Mouse (Mus musculus) heart, embryonic 15.5 days (tissue): ENCODE measurements around the gene Gm28038. TPM values are rescaled to one million over a fixed set of nuclear protein-coding genes. Genes with fewer than 3 reads are reported as not detected.
A peak's percentile ranks its signal among the peaks of the same experiment; 100 is the strongest.

ENCODE experiments used
- ATAC-seq: fragments of 200-750 bp; cut with Nextera tagmentation; replicated peaks from 2 replicates; pipeline ENCODE4 v1.8.0; 2017; ENCODE audit warnings: low read depth, moderate TSS enrichment; ENCODE audit not compliant: insufficient number of reproducible peaks, insufficient read depth, low FRiP score
- H3K27ac ChIP-seq: fragments of 300-500 bp; sonication (generic); 2 replicates; pipeline ENCODE4 v1.5.1; 2015; ENCODE audit warnings: mild to moderate bottlenecking, inconsistent platforms
- H3K27me3 ChIP-seq: fragments of 300-500 bp; sonication (generic); 2 replicates; pipeline ENCODE4 v1.6.1; 2015; ENCODE audit warnings: inconsistent platforms
- H3K36me3 ChIP-seq: fragments of 300-500 bp; sonication (generic); 2 replicates; pipeline ENCODE4 v1.6.1; 2015; ENCODE audit warnings: mild to moderate bottlenecking, inconsistent platforms
- H3K4me1 ChIP-seq: fragments of 300-500 bp; sonication (generic); replicated peaks from 2 replicates; pipeline ENCODE4 v1.6.1; 2015; ENCODE audit warnings: inconsistent platforms
- H3K4me2 ChIP-seq: fragments of 300-500 bp; sonication (generic); 2 replicates; pipeline ENCODE4 v1.6.1; 2015; ENCODE audit warnings: inconsistent platforms, mild to moderate bottlenecking, moderate library complexity
- H3K4me3 ChIP-seq: fragments of 300-500 bp; sonication (generic); 2 replicates; pipeline ENCODE4 v1.5.1; 2015; ENCODE audit warnings: mild to moderate bottlenecking, inconsistent platforms
- H3K9ac ChIP-seq: fragments of 300-500 bp; sonication (generic); 2 replicates; pipeline ENCODE4 v1.6.1; 2015; ENCODE audit warnings: mild to moderate bottlenecking, inconsistent platforms
- H3K9me3 ChIP-seq: fragments of 300-500 bp; sonication (generic); replicated peaks from 2 replicates; pipeline ENCODE4 v1.6.1; 2016; ENCODE audit warnings: inconsistent platforms
- WGBS: fragments of 180-500 bp; shearing (Covaris S2); methylation state at CpG from one replicate; pipeline ENCODE4 v1.1.7; 2015; ENCODE audit warnings: mixed read lengths; 5-methylcytosine and 5-hydroxymethylcytosine counted together
- polyA plus RNA-seq: library from polyadenylated mRNA; unstranded; fragments of >200 nt; fragmentation: Nextera tagmentation; extraction: Ambion mirVana; gene quantifications from 2 replicates; pipeline ENCODE4 v1.2.1, GENCODE M21; 2015

The Gm28038 gene
- polyA plus RNA-seq, 1 experiment from 2014 or later, result not detected

GRCm38 (mm10) chr2:30257699-30258460 lies 23.0 kb upstream of the Gm28038 start:
- Histone ChIP-seq H3K9me3 (no peaks in the 10 kb centered on the region), H3K4me1 (peaks cover 50% of the 10 kb centered on the region), H3K27me3 (no peaks in the 10 kb centered on the region), H3K9ac (peak overlapping the region; percentile 10; the same call in 1 of the 2 replicates), H3K4me2 (no peak overlapping the region; the same call in 1 of the 2 replicates), H3K27ac (peak overlapping the region; percentile 61), H3K4me3 (no peak overlapping the region), H3K36me3 (peaks cover 51% of the 10 kb centered on the region)
- 75% methylated on average over 7 of the region's 7 CpGs for WGBS
- no peak for ATAC-seq

GRCm38 (mm10) chr2:30258600-30258999 lies 22.2 kb upstream of the Gm28038 start:
- 42% methylated on average over 4 of the region's 4 CpGs for WGBS
- peaks cover 55% of the 10 kb centered on the region for H3K36me3 ChIP-seq
- no peaks in the 10 kb centered on the region for H3K9me3 ChIP-seq
- peaks cover 55% of the 10 kb centered on the region for H3K4me1 ChIP-seq
- H3K4me3 ChIP-seq, result no peak overlapping the region
- no peak overlapping the region; the same call in 1 of the 2 replicates for H3K4me2 ChIP-seq
- H3K9ac ChIP-seq, result peak overlapping the region; percentile 10; the same call in 1 of the 2 replicates
- ATAC-seq, result peak; percentile 70
- no peaks in the 10 kb centered on the region for H3K27me3 ChIP-seq
- peak overlapping the region; percentile 61 for H3K27ac ChIP-seq

GRCm38 (mm10) chr2:30259131-30260064 lies 21.4 kb upstream of the Gm28038 start:
- H3K9me3 ChIP-seq, result no peaks in the 10 kb centered on the region
- H3K4me2 ChIP-seq, result no peak overlapping the region
- H3K27me3 ChIP-seq, result no peaks in the 10 kb centered on the region
- H3K4me1 ChIP-seq, result peaks cover 62% of the 10 kb centered on the region
- peaks cover 62% of the 10 kb centered on the region for H3K36me3 ChIP-seq
- WGBS, result 67% methylated on average over 15 of the region's 15 CpGs
- H3K4me3 ChIP-seq, result no peak overlapping the region
- no peak for ATAC-seq
- peak overlapping the region; percentile 61 for H3K27ac ChIP-seq
- no peak overlapping the region for H3K9ac ChIP-seq

GRCm38 (mm10) chr2:30261064-30261736 lies 19.6 kb upstream of the Gm28038 start:
- Histone ChIP-seq H3K36me3 (peaks cover 47% of the 10 kb centered on the region), H3K9me3 (no peaks in the 10 kb centered on the region), H3K4me3 (no peak overlapping the region), H3K4me2 (no peak overlapping the region), H3K9ac (no peak overlapping the region), H3K4me1 (peaks cover 80% of the 10 kb centered on the region), H3K27me3 (no peaks in the 10 kb centered on the region), H3K27ac (no peak overlapping the region)
- 83% methylated on average over 4 of the region's 4 CpGs for WGBS
- ATAC-seq, result no peak

- Histone ChIP-seq H3K9ac (no peak overlapping the region), H3K4me3 (no peak overlapping the region), H3K9me3 (no peaks in the 10 kb centered on the region), H3K27ac (peak overlapping the region; percentile 53), H3K4me1 (peaks cover 87% of the 10 kb centered on the region), H3K36me3 (peaks cover 37% of the 10 kb centered on the region), H3K27me3 (no peaks in the 10 kb centered on the region), H3K4me2 (no peak overlapping the region)
- 88% methylated on average over 18 of the region's 18 CpGs for WGBS
- no peak for ATAC-seq
Observed at GRCm38 (mm10) chr2:30261921-30262839, 18.7 kb upstream of the Gm28038 start.

GRCm38 (mm10) chr2:30262840-30263441 lies 17.9 kb upstream of the Gm28038 start:
- no peaks in the 10 kb centered on the region for H3K27me3 ChIP-seq
- no peak for ATAC-seq
- 37% methylated on average over 4 of the region's 4 CpGs for WGBS
- peak overlapping the region; percentile 57 for H3K27ac ChIP-seq
- H3K9ac ChIP-seq, result no peak overlapping the region
- H3K36me3 ChIP-seq, result peaks cover 29% of the 10 kb centered on the region
- H3K4me3 ChIP-seq, result no peak overlapping the region
- no peaks in the 10 kb centered on the region for H3K9me3 ChIP-seq
- H3K4me2 ChIP-seq, result no peak overlapping the region
- H3K4me1 ChIP-seq, result peaks cover 81% of the 10 kb centered on the region

- no peak overlapping the region for H3K4me2 ChIP-seq
- H3K27ac ChIP-seq, result peak overlapping the region; percentile 97; the same call in 1 of the 2 replicates
- WGBS, result 83% methylated on average over 6 of the region's 6 CpGs
- H3K27me3 ChIP-seq, result no peaks in the 10 kb centered on the region
- peaks cover 25% of the 10 kb centered on the region for H3K36me3 ChIP-seq
- no peak overlapping the region for H3K4me3 ChIP-seq
- peaks cover 72% of the 10 kb centered on the region for H3K4me1 ChIP-seq
- no peak overlapping the region for H3K9ac ChIP-seq
- no peaks in the 10 kb centered on the region for H3K9me3 ChIP-seq
- no peak for ATAC-seq
Observed at GRCm38 (mm10) chr2:30263811-30264210, 17.0 kb upstream of the Gm28038 start.

GRCm38 (mm10) chr2:30264671-30265519 lies 15.9 kb upstream of the Gm28038 start:
- WGBS, result 43% methylated on average over 7 of the region's 7 CpGs
- no peak; the same call in 1 of the 2 replicates for ATAC-seq
- peaks cover 25% of the 10 kb centered on the region for H3K36me3 ChIP-seq

GRCm38 (mm10) chr2:30265767-30266253 lies 15.0 kb upstream of the Gm28038 start, which contains the start of gene Phyhd1:
Phyhd1 (plus strand) TSS chr2:30266203.
- Histone ChIP-seq H3K4me3 (peak within 1 kb of the TSS; percentile 9; the same call in 1 of the 2 replicates), H3K36me3 (peaks cover 25% of the 10 kb centered on the region), H3K9ac (peak within 1 kb of the TSS; percentile 36), H3K27me3 (no peaks in the 10 kb centered on the region), H3K27ac (peak within 1 kb of the TSS; percentile 97), H3K4me2 (peak within 1 kb of the TSS; percentile 29), H3K4me1 (peaks cover 64% of the 10 kb centered on the region), H3K9me3 (no peaks in the 10 kb centered on the region)
- WGBS, result 16% methylated on average over 5 of the region's 5 CpGs
- peak; percentile 68 for ATAC-seq

More at GRCm38 (mm10) chr2:30264671-30265519, 15.9 kb upstream of the Gm28038 start:
- no peaks in the 10 kb centered on the region for H3K27me3 ChIP-seq
- H3K4me2 ChIP-seq, result no peak overlapping the region
- H3K9me3 ChIP-seq, result no peaks in the 10 kb centered on the region
- H3K27ac ChIP-seq, result peak overlapping the region; percentile 97
- H3K4me3 ChIP-seq, result no peak overlapping the region
- H3K4me1 ChIP-seq, result peaks cover 68% of the 10 kb centered on the region
- peak overlapping the region; percentile 36; the same call in 1 of the 2 replicates for H3K9ac ChIP-seq
